Mouse (Mus musculus): Measurements from ENCODE around the gene Slc39a11. TPM values are rescaled to one million over a fixed set of nuclear protein-coding genes. Genes with fewer than 3 reads are reported as not detected.

Slc39a11 gene
- total RNA-seq, 2 experiments from 2014 or later = 23.9 to 26.0 TPM

- DNase-seq (ENCODE audit: low spot score in 2 of 2) = no peak
These were observed 97.3 kb downstream of the Slc39a11 start for GRCm38 (mm10) chr11:113552539-113552938.

GRCm38 (mm10) chr11:113546217-113546877 lies 103.5 kb downstream of the Slc39a11 start:
- DNase-seq (ENCODE audit: low spot score in 2 of 2) = no peak

GRCm38 (mm10) chr11:113544017-113544640 lies 105.8 kb downstream of the Slc39a11 start:
- no peak for DNase-seq (ENCODE audit: low spot score in 2 of 2)

- DNase-seq (ENCODE audit: low spot score in 2 of 2) = no peak
These were observed 108.8 kb downstream of the Slc39a11 start for GRCm38 (mm10) chr11:113541073-113541472.

GRCm38 (mm10) chr11:113539502-113540209 lies 110.2 kb downstream of the Slc39a11 start:
- no peak for DNase-seq (ENCODE audit: low spot score in 2 of 2)

GRCm38 (mm10) chr11:113539079-113539478 lies 110.8 kb downstream of the Slc39a11 start:
- no peak for DNase-seq (ENCODE audit: low spot score in 2 of 2)

GRCm38 (mm10) chr11:113538406-113538917 lies 111.4 kb downstream of the Slc39a11 start:
- DNase-seq (ENCODE audit: low spot score in 2 of 2) = no peak

- no peak for DNase-seq (ENCODE audit: low spot score in 2 of 2)
These were observed 112.2 kb downstream of the Slc39a11 start for GRCm38 (mm10) chr11:113537715-113538114.

- DNase-seq (ENCODE audit: low spot score in 2 of 2) = no peak
These were observed 112.7 kb downstream of the Slc39a11 start for GRCm38 (mm10) chr11:113537199-113537586.

GRCm38 (mm10) chr11:113536308-113537198 lies 113.3 kb downstream of the Slc39a11 start:
- DNase-seq (ENCODE audit: low spot score in 2 of 2) = no peak

- DNase-seq (ENCODE audit: low spot score in 2 of 2) = no peak
These were observed 115.5 kb downstream of the Slc39a11 start for GRCm38 (mm10) chr11:113534341-113534740.

- DNase-seq (ENCODE audit: low spot score in 2 of 2) = no peak
These were observed 115.9 kb downstream of the Slc39a11 start for GRCm38 (mm10) chr11:113533931-113534330.

- no peak for DNase-seq (ENCODE audit: low spot score in 2 of 2)
These were observed 121.5 kb downstream of the Slc39a11 start for GRCm38 (mm10) chr11:113528391-113528790.

- no peak for DNase-seq (ENCODE audit: low spot score in 2 of 2)
These were observed 124.1 kb downstream of the Slc39a11 start for GRCm38 (mm10) chr11:113525731-113526130.

- DNase-seq (ENCODE audit: low spot score in 2 of 2) = no peak
These were observed 127.2 kb downstream of the Slc39a11 start for GRCm38 (mm10) chr11:113522726-113523125.

GRCm38 (mm10) chr11:113521469-113522190 lies 128.2 kb downstream of the Slc39a11 start:
- DNase-seq (ENCODE audit: low spot score in 2 of 2) = no peak

- no peak for DNase-seq (ENCODE audit: low spot score in 2 of 2)
These were observed 128.9 kb downstream of the Slc39a11 start for GRCm38 (mm10) chr11:113520851-113521461.

GRCm38 (mm10) chr11:113520373-113520772 lies 129.5 kb downstream of the Slc39a11 start:
- no peak for DNase-seq (ENCODE audit: low spot score in 2 of 2)

GRCm38 (mm10) chr11:113519973-113520372 lies 129.9 kb downstream of the Slc39a11 start:
- no peak for DNase-seq (ENCODE audit: low spot score in 2 of 2)

- no peak for DNase-seq (ENCODE audit: low spot score in 2 of 2)
These were observed 131.7 kb downstream of the Slc39a11 start for GRCm38 (mm10) chr11:113518176-113518575.
